Mouse (Mus musculus): ENCODE results near the gene Bard1. TPM values are rescaled to one million over a fixed set of nuclear protein-coding genes. Genes with fewer than 3 reads are reported as not detected.
A peak's percentile ranks its signal among the peaks of the same experiment; 100 is the strongest.

The Bard1 gene
- polyA plus RNA-seq, 1 experiment from 2014 or later = 1.5 TPM

- ATAC-seq (ENCODE audit: low FRiP score, low read depth) = no peak
- no peaks in the 10 kb centered on the region for H3K36me3 ChIP-seq
- H3K9ac ChIP-seq = no peak overlapping the region
- no peak overlapping the region for H3K27ac ChIP-seq
- WGBS = 91% methylated on average over 3 of the region's 3 CpGs
- no peaks in the 10 kb centered on the region for H3K27me3 ChIP-seq (replicated peaks)
- no peaks in the 10 kb centered on the region for H3K4me1 ChIP-seq
- no peaks in the 10 kb centered on the region for H3K9me3 ChIP-seq
- H3K4me3 ChIP-seq = no peak overlapping the region
- H3K4me2 ChIP-seq (replicated peaks) = no peak overlapping the region
These were observed 59.0 kb downstream of the Bard1 start for GRCm38 (mm10) chr1:71043951-71044350.

GRCm38 (mm10) chr1:71036999-71037398, 65.9 kb downstream of the Bard1 start:
- no peak overlapping the region for H3K27ac ChIP-seq
- WGBS = 54% methylated on average over 7 of the region's 7 CpGs
- H3K27me3 ChIP-seq (replicated peaks) = no peaks in the 10 kb centered on the region
- H3K9me3 ChIP-seq = no peaks in the 10 kb centered on the region
- no peaks in the 10 kb centered on the region for H3K4me1 ChIP-seq
- H3K4me2 ChIP-seq (replicated peaks) = no peak overlapping the region
- ATAC-seq (ENCODE audit: low FRiP score, low read depth) = 0 out of 2 replicates have a peak, but pooled peaks have one; percentile 58
- H3K36me3 ChIP-seq = no peaks in the 10 kb centered on the region
- no peak overlapping the region for H3K4me3 ChIP-seq
- no peak overlapping the region for H3K9ac ChIP-seq

GRCm38 (mm10) chr1:71035565-71035964, 67.4 kb downstream of the Bard1 start:
- Histone ChIP-seq H3K27me3 (replicated peaks) (no peaks in the 10 kb centered on the region), H3K4me3 (no peak overlapping the region), H3K36me3 (no peaks in the 10 kb centered on the region), H3K4me2 (replicated peaks) (no peak overlapping the region), H3K9ac (no peak overlapping the region), H3K9me3 (no peaks in the 10 kb centered on the region), H3K27ac (no peak overlapping the region), H3K4me1 (no peaks in the 10 kb centered on the region)
- WGBS = 56% methylated on average over 1 of the region's 1 CpGs
- no peak for ATAC-seq (ENCODE audit: low FRiP score, low read depth)

GRCm38 (mm10) chr1:71022766-71023165, 80.2 kb downstream of the Bard1 start:
- Histone ChIP-seq H3K27ac (no peak overlapping the region), H3K4me3 (no peak overlapping the region), H3K4me1 (no peaks in the 10 kb centered on the region), H3K9me3 (no peaks in the 10 kb centered on the region), H3K27me3 (replicated peaks) (no peaks in the 10 kb centered on the region), H3K4me2 (replicated peaks) (no peak overlapping the region), H3K9ac (no peak overlapping the region), H3K36me3 (no peaks in the 10 kb centered on the region)
- WGBS = 94% methylated on average over 5 of the region's 5 CpGs
- no peak for ATAC-seq (ENCODE audit: low FRiP score, low read depth)

GRCm38 (mm10) chr1:71014345-71014744, 88.6 kb downstream of the Bard1 start:
- no peak overlapping the region for H3K4me3 ChIP-seq
- no peak for ATAC-seq (ENCODE audit: low FRiP score, low read depth)
- no peak overlapping the region for H3K4me2 ChIP-seq (replicated peaks)
- no peaks in the 10 kb centered on the region for H3K27me3 ChIP-seq (replicated peaks)
- no peaks in the 10 kb centered on the region for H3K4me1 ChIP-seq
- no peaks in the 10 kb centered on the region for H3K36me3 ChIP-seq
- H3K9me3 ChIP-seq = no peaks in the 10 kb centered on the region
- H3K27ac ChIP-seq = no peak overlapping the region
- H3K9ac ChIP-seq = no peak overlapping the region

GRCm38 (mm10) chr1:71005998-71006397, 96.9 kb downstream of the Bard1 start:
- H3K4me3 ChIP-seq = no peak overlapping the region
- no peaks in the 10 kb centered on the region for H3K9me3 ChIP-seq
- no peak overlapping the region for H3K9ac ChIP-seq
- H3K27ac ChIP-seq = no peak overlapping the region
- no peak for ATAC-seq (ENCODE audit: low FRiP score, low read depth)
- no peaks in the 10 kb centered on the region for H3K27me3 ChIP-seq (replicated peaks)
- H3K36me3 ChIP-seq = no peaks in the 10 kb centered on the region
- no peak overlapping the region for H3K4me2 ChIP-seq (replicated peaks)
- 91% methylated on average over 6 of the region's 6 CpGs for WGBS
- no peaks in the 10 kb centered on the region for H3K4me1 ChIP-seq

GRCm38 (mm10) chr1:71004177-71004576, 98.8 kb downstream of the Bard1 start:
- ATAC-seq (ENCODE audit: low FRiP score, low read depth) = no peak
- Histone ChIP-seq H3K9ac (no peak overlapping the region), H3K4me2 (replicated peaks) (no peak overlapping the region), H3K4me3 (no peak overlapping the region), H3K9me3 (no peaks in the 10 kb centered on the region), H3K27me3 (replicated peaks) (no peaks in the 10 kb centered on the region), H3K36me3 (no peaks in the 10 kb centered on the region), H3K4me1 (no peaks in the 10 kb centered on the region), H3K27ac (no peak overlapping the region)
- WGBS = 64% methylated on average over 1 of the region's 1 CpGs

GRCm38 (mm10) chr1:71003741-71004140, 99.2 kb downstream of the Bard1 start:
- Histone ChIP-seq H3K27me3 (replicated peaks) (no peaks in the 10 kb centered on the region), H3K4me1 (no peaks in the 10 kb centered on the region), H3K4me2 (replicated peaks) (no peak overlapping the region), H3K36me3 (no peaks in the 10 kb centered on the region), H3K27ac (no peak overlapping the region), H3K9ac (no peak overlapping the region), H3K4me3 (no peak overlapping the region), H3K9me3 (no peaks in the 10 kb centered on the region)
- no peak for ATAC-seq (ENCODE audit: low FRiP score, low read depth)
- WGBS = 79% methylated on average over 1 of the region's 1 CpGs

GRCm38 (mm10) chr1:70997377-70997993, 105.5 kb downstream of the Bard1 start:
- Histone ChIP-seq H3K9me3 (no peaks in the 10 kb centered on the region), H3K4me1 (no peaks in the 10 kb centered on the region), H3K9ac (no peak overlapping the region), H3K4me3 (no peak overlapping the region), H3K36me3 (no peaks in the 10 kb centered on the region), H3K27me3 (replicated peaks) (no peaks in the 10 kb centered on the region), H3K27ac (no peak overlapping the region), H3K4me2 (replicated peaks) (no peak overlapping the region)
- no peak for ATAC-seq (ENCODE audit: low FRiP score, low read depth)
- WGBS = 74% methylated on average over 10 of the region's 10 CpGs

GRCm38 (mm10) chr1:70996766-70997165, 106.2 kb downstream of the Bard1 start:
- Histone ChIP-seq H3K36me3 (no peaks in the 10 kb centered on the region), H3K4me2 (replicated peaks) (no peak overlapping the region), H3K27ac (no peak overlapping the region), H3K27me3 (replicated peaks) (no peaks in the 10 kb centered on the region), H3K9me3 (no peaks in the 10 kb centered on the region), H3K9ac (no peak overlapping the region), H3K4me1 (no peaks in the 10 kb centered on the region), H3K4me3 (no peak overlapping the region)
- whole genome bisulfite sequencing = 77% methylated on average over 3 of the region's 3 CpGs
- no peak for ATAC-seq (ENCODE audit: low FRiP score, low read depth)
